Comparison of ENCODE assay signal across 9 mouse cellular contexts in genomic region chrX:75874332-75875291, GRCm38 (mm10). TPM values are rescaled to one million over a fixed set of nuclear protein-coding genes. Genes with fewer than 3 reads are reported as not detected.
DNase-seq lines count a peak whose midpoint lies in the region; ATAC-seq and TF ChIP-seq lines count a peak whose summit lies in the region.
"Had no signal": no experiment of that assay in that cellular context is flagged by ENCODE, and none has a peak within 500 bp of the region (broad histone marks: within the 10 kb centered on the region; RNA-seq: fewer than 3 reads in every experiment).

TSS of gene Pls3 (minus strand) at chrX:75875182.

- H3K4me1 ChIP-seq in embryonic fibroblast, embryonic 13.5 days (ENCODE audit: control insufficient read depth, insufficient read depth, low read length), result no peaks in the 10 kb centered on the region
- H3K4me1 ChIP-seq in heart, embryonic 10.5 days, result no peaks in the 10 kb centered on the region
- no peaks in the 10 kb centered on the region for H3K4me1 ChIP-seq in limb, embryonic 12.5 days (replicated peaks)
- H3K4me1 ChIP-seq in midbrain, embryonic 13.5 days (replicated peaks), result 0 out of 2 replicates have a peak, but pooled peaks cover 4% of the 10 kb centered on the region

- peak within 1 kb of the TSS; percentile 53 for H3K9ac ChIP-seq in limb, embryonic 12.5 days (replicated peaks)
- peak within 1 kb of the TSS; percentile 55 for H3K9ac ChIP-seq in midbrain, embryonic 13.5 days (replicated peaks)

- peak; percentile 88 for DNase-seq in A20 (ENCODE audit: low read depth, low spot score)
- peak; percentile 96 for DNase-seq in brain, adult 2 months (ENCODE audit: low read depth, low spot score)
- DNase-seq in heart, embryonic 10.5 days (ENCODE audit: low spot score), result peak; percentile 95
- DNase-seq in kidney, adult 9 months, result peak; percentile 85
- DNase-seq in spleen, postnatal 36 days (ENCODE audit: low spot score in 2 of 2), result peak; percentile 23 to 35

- no peaks in the 10 kb centered on the region for H3K36me3 ChIP-seq in heart, embryonic 10.5 days
- no peaks in the 10 kb centered on the region for H3K36me3 ChIP-seq in limb, embryonic 12.5 days
- no peaks in the 10 kb centered on the region for H3K36me3 ChIP-seq in midbrain, embryonic 13.5 days
- H3K36me3 ChIP-seq: G1E had no signal

- H3K9me3 ChIP-seq in heart, embryonic 10.5 days, result no peaks in the 10 kb centered on the region
- H3K9me3 ChIP-seq in limb, embryonic 12.5 days, result no peaks in the 10 kb centered on the region
- no peaks in the 10 kb centered on the region for H3K9me3 ChIP-seq in midbrain, embryonic 13.5 days
- H3K9me3 ChIP-seq: G1E had no signal

- 10% methylated on average over 43 of the region's 45 CpGs for WGBS in heart, embryonic 10.5 days
- WGBS in limb, embryonic 12.5 days, result 10% methylated on average over 35 of the region's 45 CpGs
- 20% methylated on average over 40 of the region's 45 CpGs for WGBS in midbrain, embryonic 13.5 days

- peak within 1 kb of the TSS; percentile 72 for H3K4me3 ChIP-seq in embryonic fibroblast, embryonic 13.5 days (ENCODE audit: insufficient read depth, low read length)
- peak within 1 kb of the TSS; percentile 64 for H3K4me3 ChIP-seq in heart, embryonic 10.5 days
- peak within 1 kb of the TSS; percentile 51 for H3K4me3 ChIP-seq in limb, embryonic 12.5 days (replicated peaks)
- peak within 1 kb of the TSS; percentile 50 for H3K4me3 ChIP-seq in midbrain, embryonic 13.5 days (replicated peaks)

- H3K27me3 ChIP-seq in heart, embryonic 10.5 days (ENCODE audit: insufficient read depth, poor library complexity, severe bottlenecking), result peaks cover 12% of the 10 kb centered on the region; the same call in 1 of the 2 replicates
- H3K27me3 ChIP-seq in limb, embryonic 12.5 days, result peaks cover 16% of the 10 kb centered on the region
- no peaks in the 10 kb centered on the region for H3K27me3 ChIP-seq in midbrain, embryonic 13.5 days

- TF ChIP-seq CTCF in embryonic fibroblast, embryonic 13.5 days (IDR thresholded peaks at IDR 0.05; ENCODE audit: borderline replicate concordance, insufficient read depth, low read length), result no peak

- peak within 1 kb of the TSS; percentile 79 for H3K27ac ChIP-seq in embryonic fibroblast, embryonic 13.5 days (ENCODE audit: insufficient read depth, low read length)
- peak within 1 kb of the TSS; percentile 82 for H3K27ac ChIP-seq in heart, embryonic 10.5 days
- peak within 1 kb of the TSS; percentile 89 for H3K27ac ChIP-seq in limb, embryonic 12.5 days
- 0 out of 2 replicates have a peak within 1 kb of the TSS, but pooled peaks have one; percentile 14 for H3K27ac ChIP-seq in midbrain, embryonic 13.5 days

- peak; percentile 96 for TF ChIP-seq POLR2A in embryonic fibroblast, embryonic 13.5 days (IDR thresholded peaks at IDR 0.05; ENCODE audit: low read depth, low read length)

- peak; percentile 95 for ATAC-seq in limb, embryonic 12.5 days (ENCODE audit: insufficient number of reproducible peaks, insufficient read depth, low FRiP score, low TSS enrichment, low read depth)
- peak; percentile 99 for ATAC-seq in midbrain, embryonic 13.5 days

- H3K4me2 ChIP-seq in limb, embryonic 12.5 days, result peak within 1 kb of the TSS; percentile 51
- H3K4me2 ChIP-seq in midbrain, embryonic 13.5 days (replicated peaks), result peak within 1 kb of the TSS; percentile 62

RNA-seq across cellular contexts. Expression of gene Pls3, which starts in this region (rescaled TPM):
- 326 and 437 TPM in 2 replicates for polyA plus RNA-seq in embryonic fibroblast, embryonic 13.5 days (2011; ENCODE audit: insufficient read length, low read depth, missing spikeins)
- 79.5 and 113 TPM in 2 replicates for polyA plus RNA-seq in heart, embryonic 10.5 days (2016; fragmentation: Nextera tagmentation; extraction: Ambion mirVana)
- polyA plus RNA-seq in limb, embryonic 12.5 days (2016; fragmentation: Nextera tagmentation; extraction: Ambion mirVana), result 110 and 119 TPM in 2 replicates
- polyA plus RNA-seq in midbrain, embryonic 13.5 days (2015; fragmentation: Nextera tagmentation; extraction: Ambion mirVana), result 33.2 and 36.3 TPM in 2 replicates
- polyA plus RNA-seq: G1E had no signal

Comparison
In these comparisons a context has a peak if more than half of its experiments do, and no peak if none do; other contexts are left out.
1. Peak in every context shown above with its lines: DNase-seq, ATAC-seq, H3K4me3 ChIP-seq and H3K27ac ChIP-seq.
2. DNase-seq: peak in every context shown above with its lines; median percentile 96 in brain, adult 2 months; 95 in heart, embryonic 10.5 days; 88 in A20; 85 in kidney, adult 9 months; 29 in spleen, postnatal 36 days.
3. H3K27ac ChIP-seq: peak in every context shown above with its lines; median percentile 89 in limb, embryonic 12.5 days; 82 in heart, embryonic 10.5 days; 79 in embryonic fibroblast, embryonic 13.5 days; 14 in midbrain, embryonic 13.5 days.